Mouse (Mus musculus) liver, embryonic 14.5 days (tissue): ENCODE measurements at regions not wholly inside any gene's neighbourhood (a gene's known extent, or its start where the extent isn't known, plus 50 kb on each side); places are given as distances from the start of the nearest gene placed in this dataset.

Experiments used
- ATAC-seq: fragments of 200-750 bp; cut with Nextera tagmentation; 2 replicates; pipeline ENCODE4 v1.8.0; 2017; ENCODE audit warnings: moderate number of reproducible peaks, mild to moderate bottlenecking, moderate library complexity; ENCODE audit not compliant: insufficient read depth
- DNase-seq, 3 experiments: peaks; one replicate each; pipeline ENCODE4 v3.0.0-alpha.2; 2012 to 2013; ENCODE audit warnings: low read depth in 3 of 3, low spot score in 3 of 3
- H3K27ac ChIP-seq: fragments of 300-500 bp; sonication (generic); 2 replicates; pipeline ENCODE4 v1.5.1; 2014; ENCODE audit warnings: moderate library complexity, mild to moderate bottlenecking, control low read depth, inconsistent platforms
- H3K27me3 ChIP-seq: fragments of 300-500 bp; sonication (generic); 2 replicates; pipeline ENCODE4 v1.6.1; 2014; ENCODE audit warnings: mild to moderate bottlenecking, low read length, moderate library complexity; ENCODE audit not compliant: control insufficient read depth, insufficient read depth
- H3K36me3 ChIP-seq: fragments of 300-500 bp; sonication (generic); replicated peaks from 2 replicates; pipeline ENCODE4 v1.6.1; 2014; ENCODE audit warnings: low read depth; ENCODE audit not compliant: control insufficient read depth, insufficient read depth
- H3K4me1 ChIP-seq, 2 experiments: fragments of 200-500 bp in 1 of 2; fragments of 300-500 bp in 1 of 2; sonication (generic) in 1 of 2; replicated peaks; 2 replicates each; pipeline ENCODE4 v1.6.1; 2012 to 2014; ENCODE audit warnings: antibody characterized with exemption in 1 of 2, inconsistent platforms in 1 of 2, low read length in 1 of 2; ENCODE audit not compliant: control insufficient read depth in 2 of 2, insufficient read depth in 2 of 2
- H3K4me2 ChIP-seq: fragments of 300-500 bp; sonication (generic); 2 replicates; pipeline ENCODE4 v1.6.1; 2014; ENCODE audit warnings: low read depth, mild to moderate bottlenecking, control low read depth, moderate library complexity
- H3K4me3 ChIP-seq, 2 experiments: fragments of 200-500 bp in 1 of 2; fragments of 300-500 bp in 1 of 2; sonication (generic) in 1 of 2; 2 replicates each; pipeline ENCODE4 v1.5.1; 2012 to 2014; ENCODE audit warnings: low read depth in 2 of 2, low read length in 2 of 2, mild to moderate bottlenecking in 2 of 2, control low read depth in 1 of 2, inconsistent platforms in 1 of 2, moderate library complexity in 1 of 2; ENCODE audit not compliant: insufficient read depth in 1 of 2
- H3K9ac ChIP-seq: fragments of 300-500 bp; sonication (generic); replicated peaks from 2 replicates; pipeline ENCODE4 v1.6.1; 2014; ENCODE audit warnings: mild to moderate bottlenecking, control low read depth, moderate library complexity
- H3K9me3 ChIP-seq: fragments of 300-500 bp; sonication (generic); 2 replicates; pipeline ENCODE4 v1.6.1; 2016; ENCODE audit warnings: low read length, mixed read lengths; ENCODE audit not compliant: control insufficient read depth
- CTCF ChIP-seq: IDR thresholded peaks from 2 replicates; pipeline ENCODE4 v1.5.1; 2016; ENCODE audit warnings: antibody characterized with exemption, low read depth, control low read depth
- EP300 ChIP-seq: IDR thresholded peaks from 2 replicates; pipeline ENCODE4 v1.6.1; 2016; ENCODE audit warnings: antibody characterized with exemption, low read depth
- WGBS: fragments of 180-500 bp; shearing (Covaris S2); extraction: QIAGEN DNeasy Blood & Tissue Kit; methylation state at CpG from one replicate; pipeline ENCODE4 v1.1.7; 2014; ENCODE audit not compliant: insufficient replicate concordance; 5-methylcytosine and 5-hydroxymethylcytosine counted together

- Histone ChIP-seq H3K4me2 (no peak overlapping the region), H3K9me3 (no peaks in the 10 kb centered on the region), H3K4me1 (no peaks in the 10 kb centered on the region), H3K27ac (no peak overlapping the region), H3K27me3 (no peaks in the 10 kb centered on the region), H3K4me3 (no peak overlapping the region), H3K36me3 (no peaks in the 10 kb centered on the region), H3K9ac (no peak overlapping the region)
- 25% methylated on average over 2 of the region's 2 CpGs for WGBS
- DNase-seq, result no peak
- TF ChIP-seq EP300, result no peak
- no peak for TF ChIP-seq CTCF
- ATAC-seq, result no peak
Measured at GRCm38 (mm10) chr6:117534149-117534548, 306.8 kb upstream of the Zfp637 start.

GRCm38 (mm10) chr6:117534991-117535390 lies 306.0 kb upstream of the Zfp637 start:
- no peaks in the 10 kb centered on the region for H3K36me3 ChIP-seq
- ATAC-seq (no peak), DNase-seq (no peak)
- H3K9me3 ChIP-seq, result no peaks in the 10 kb centered on the region
- no peak overlapping the region for H3K4me3 ChIP-seq
- no peaks in the 10 kb centered on the region for H3K27me3 ChIP-seq
- no peak overlapping the region for H3K4me2 ChIP-seq
- H3K9ac ChIP-seq, result no peak overlapping the region
- TF ChIP-seq CTCF (no peak), EP300 (no peak)
- H3K27ac ChIP-seq, result no peak overlapping the region
- WGBS, result 78% methylated on average over 9 of the region's 9 CpGs
- H3K4me1 ChIP-seq, result no peaks in the 10 kb centered on the region

- DNase-seq (no peak), ATAC-seq (no peak)
- no peaks in the 10 kb centered on the region for H3K36me3 ChIP-seq
- H3K27ac ChIP-seq, result no peak overlapping the region
- TF ChIP-seq CTCF (no peak), EP300 (no peak)
- H3K9ac ChIP-seq, result no peak overlapping the region
- 36% methylated on average over 4 of the region's 4 CpGs for WGBS
- no peak overlapping the region for H3K4me3 ChIP-seq
- H3K9me3 ChIP-seq, result no peaks in the 10 kb centered on the region
- no peaks in the 10 kb centered on the region for H3K27me3 ChIP-seq
- H3K4me1 ChIP-seq, result no peaks in the 10 kb centered on the region
- H3K4me2 ChIP-seq, result no peak overlapping the region
Measured at GRCm38 (mm10) chr6:117536084-117536483, 304.9 kb upstream of the Zfp637 start.

- no peak overlapping the region for H3K9ac ChIP-seq
- DNase-seq, result no peak
- no peak overlapping the region for H3K4me3 ChIP-seq
- ATAC-seq, result no peak
- no peak overlapping the region for H3K27ac ChIP-seq
- WGBS, result 46% methylated on average over 3 of the region's 3 CpGs
- H3K36me3 ChIP-seq, result no peaks in the 10 kb centered on the region
- H3K27me3 ChIP-seq, result no peaks in the 10 kb centered on the region
- no peaks in the 10 kb centered on the region for H3K9me3 ChIP-seq
- TF ChIP-seq CTCF, result no peak
- TF ChIP-seq EP300, result no peak
- H3K4me1 ChIP-seq, result no peaks in the 10 kb centered on the region
- H3K4me2 ChIP-seq, result no peak overlapping the region
Measured at GRCm38 (mm10) chr6:117542431-117542830, 298.5 kb upstream of the Zfp637 start.

DNA sequence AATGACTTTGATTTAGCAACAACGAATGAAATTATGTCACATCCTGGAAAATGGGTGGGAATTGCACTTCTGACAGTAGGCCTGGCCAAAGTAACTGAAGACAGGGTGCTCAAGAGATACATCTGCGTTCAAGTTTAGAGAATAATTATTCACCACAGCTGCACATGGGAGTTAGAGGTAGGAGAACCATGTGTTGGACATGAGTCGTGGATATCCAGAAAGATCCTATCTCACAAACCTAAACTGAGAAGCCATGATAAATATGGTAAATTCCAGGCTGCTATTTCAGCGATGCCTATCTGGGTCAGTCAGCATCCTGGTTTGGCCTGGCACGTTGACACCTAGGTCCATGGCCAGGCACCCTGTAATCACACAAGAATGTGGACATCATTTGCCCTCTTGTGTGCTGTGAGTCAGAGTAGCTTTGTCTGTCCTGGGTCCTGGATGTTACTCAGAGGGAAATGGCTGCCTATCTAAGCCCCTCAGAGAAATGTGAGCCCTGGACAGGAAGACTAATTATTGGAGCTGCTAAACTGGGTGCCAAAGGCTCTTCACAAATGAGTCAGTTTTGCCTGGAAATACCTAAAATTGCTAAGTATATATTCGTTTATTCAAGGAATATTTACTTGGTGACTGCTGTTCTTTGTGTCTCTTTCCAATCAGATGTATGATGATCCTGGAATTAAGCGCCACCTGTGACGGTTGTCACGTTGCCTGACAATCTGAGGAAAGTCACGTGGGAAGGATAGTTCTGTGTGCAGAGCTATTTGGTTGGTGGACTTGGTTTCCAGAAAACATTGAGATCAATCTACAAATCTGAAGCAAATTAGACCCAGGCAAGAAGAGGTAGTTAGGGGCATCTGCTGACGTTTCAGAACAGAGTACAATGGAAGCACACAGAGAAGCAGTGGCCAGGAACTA lies 296.4 kb upstream of the Zfp637 start:
- H3K9ac ChIP-seq, result no peak overlapping the region
- H3K27ac ChIP-seq, result no peak overlapping the region
- H3K4me1 ChIP-seq, result no peaks in the 10 kb centered on the region
- 66% methylated on average over 11 of the region's 11 CpGs for WGBS
- no peak overlapping the region for H3K4me3 ChIP-seq
- no peak for DNase-seq
- H3K36me3 ChIP-seq, result no peaks in the 10 kb centered on the region
- no peaks in the 10 kb centered on the region for H3K27me3 ChIP-seq
- no peak for ATAC-seq
- no peak overlapping the region for H3K4me2 ChIP-seq
- TF ChIP-seq EP300, result no peak
- TF ChIP-seq CTCF, result no peak
- H3K9me3 ChIP-seq, result no peaks in the 10 kb centered on the region
